Mouse (Mus musculus) left cerebral cortex, adult 9 months (tissue): ENCODE results near the gene Sema4g.
"Not testable (repeated sequence)": the region's sequence is repeated elsewhere in the genome, so short reads cannot be mapped to it uniquely, and the experiment has no call there.

Experiments used
- DNase-seq, 2 experiments: peaks; one replicate each; pipeline ENCODE4 v3.0.0; 2022; ENCODE audit warnings: low spot score in 2 of 2

Gene Sema4g

DNA sequence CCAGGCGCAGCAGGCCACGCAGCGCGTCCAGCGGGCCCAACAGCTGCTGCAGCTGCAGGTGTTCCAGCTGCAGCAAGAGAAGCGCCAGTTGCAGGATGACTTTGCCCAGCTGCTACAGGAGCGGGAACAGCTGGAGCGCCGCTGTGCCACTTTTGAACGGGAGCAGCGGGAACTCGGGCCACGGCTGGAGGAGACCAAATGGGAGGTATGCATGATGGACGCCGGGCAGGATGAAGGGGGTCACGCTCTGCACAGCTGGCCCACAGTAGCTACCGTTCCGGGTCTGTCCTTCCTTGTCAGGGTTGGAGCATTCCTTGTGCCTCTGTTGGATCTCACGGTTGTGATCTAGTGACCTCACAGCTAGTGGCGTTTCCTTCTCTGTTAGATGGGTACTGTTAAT lies 35.9 kb downstream of the Sema4g start:
- DNase-seq, result no peak

DNA sequence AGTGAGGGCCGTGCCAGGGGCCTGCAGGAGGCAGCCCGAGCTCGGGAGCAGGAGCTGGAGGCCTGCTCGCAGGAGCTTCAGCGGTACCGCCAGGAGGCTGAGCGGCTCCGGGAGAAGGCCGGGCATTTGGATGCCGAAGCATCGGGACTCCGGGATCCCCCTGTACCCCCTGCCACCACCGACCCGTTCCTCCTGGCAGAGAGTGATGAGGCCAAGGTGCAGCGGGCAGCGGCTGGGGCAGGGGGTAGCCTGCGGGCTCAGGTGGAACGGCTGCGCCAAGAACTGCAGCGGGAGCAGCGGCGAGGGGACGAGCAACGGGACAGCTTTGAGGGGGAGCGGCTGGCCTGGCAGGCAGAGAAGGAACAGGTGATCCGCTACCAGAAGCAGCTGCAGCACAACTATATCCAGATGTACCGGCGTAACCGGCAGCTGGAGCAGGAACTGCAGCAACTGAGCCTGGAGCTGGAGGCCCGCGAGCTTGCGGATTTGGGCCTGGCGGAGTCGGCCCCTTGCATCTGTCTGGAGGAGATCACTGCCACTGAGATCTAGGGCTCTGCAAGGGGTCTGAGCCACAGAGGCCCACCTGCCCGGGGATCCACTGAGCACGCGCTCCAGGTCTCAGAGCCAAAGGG lies 37.2 kb downstream of the Sema4g start:
- DNase-seq, result no peak

DNA sequence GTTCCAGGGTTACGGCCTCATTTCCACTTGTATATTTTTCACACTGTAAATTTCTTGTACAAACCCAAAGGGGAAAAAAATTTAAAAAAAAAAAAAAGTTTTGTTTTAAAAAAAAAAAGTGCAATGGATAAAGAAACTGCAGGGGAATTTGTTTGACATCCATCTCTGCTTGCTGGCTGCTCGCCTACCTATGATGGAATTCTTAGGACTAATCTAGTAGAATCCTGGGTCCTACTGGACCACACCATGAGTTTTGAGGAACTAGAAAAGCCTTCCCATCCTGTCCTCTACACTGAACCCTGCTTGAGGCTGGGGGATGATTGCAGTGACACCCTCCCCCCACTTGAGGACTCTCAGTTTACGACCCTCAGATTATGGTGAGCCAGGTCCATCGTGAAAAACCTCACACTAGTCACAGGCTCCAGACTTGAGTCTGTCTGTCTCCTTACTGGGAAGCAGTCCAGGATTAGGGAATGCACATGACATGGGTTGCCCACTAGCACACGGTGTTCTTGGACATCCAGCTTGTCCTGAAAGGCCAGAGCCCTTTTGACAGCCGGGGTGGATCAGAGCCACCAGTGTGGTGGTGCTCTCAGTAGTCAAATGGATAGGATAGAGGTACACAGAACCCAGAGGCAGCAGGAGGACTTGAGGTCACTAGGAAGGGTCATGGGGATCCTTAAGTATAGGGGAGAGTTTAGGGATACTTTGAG lies 38.2 kb downstream of the Sema4g start:
- no peak for DNase-seq

DNA sequence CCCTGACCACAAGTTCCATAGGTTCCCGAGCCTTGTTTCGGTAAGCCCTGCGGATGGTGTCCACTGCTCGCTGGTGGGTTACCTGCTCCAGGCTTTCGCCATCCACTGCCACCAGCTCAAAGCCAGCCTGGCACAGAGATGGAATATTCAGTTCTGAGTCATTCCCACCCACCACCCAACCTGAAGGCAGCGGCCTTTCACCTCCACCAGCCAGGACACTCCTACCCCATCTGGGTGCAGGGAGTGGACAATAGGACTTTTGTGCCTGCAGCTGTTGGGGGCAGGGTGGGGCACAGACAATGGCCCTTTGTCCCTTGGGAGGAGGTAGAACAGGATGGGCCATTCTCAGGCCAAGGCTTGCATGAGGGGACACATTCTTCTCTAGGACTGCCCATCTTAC lies 38.9 kb downstream of the Sema4g start:
- no peak for DNase-seq

DNA sequence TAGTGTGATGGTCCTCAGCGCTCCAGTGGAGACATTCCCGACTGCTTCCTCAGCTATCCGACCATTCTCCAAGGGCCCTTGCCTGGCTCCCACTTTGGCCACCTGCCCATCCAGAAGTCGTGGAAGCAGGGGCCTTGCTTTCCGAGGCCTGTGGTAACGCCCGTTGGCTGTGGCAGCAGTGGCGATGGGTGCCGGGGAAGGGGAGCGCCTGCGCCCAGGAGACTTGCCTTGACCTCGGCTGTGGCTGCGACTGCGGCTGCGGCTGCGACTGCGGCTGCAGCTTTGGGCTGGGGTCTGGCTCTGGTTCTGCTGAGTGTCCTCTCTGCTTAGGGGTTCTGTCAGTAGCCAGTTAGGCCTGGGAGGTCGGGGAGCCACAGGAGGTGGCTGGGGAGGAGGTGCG lies 39.8 kb downstream of the Sema4g start:
- DNase-seq, result no peak

DNA sequence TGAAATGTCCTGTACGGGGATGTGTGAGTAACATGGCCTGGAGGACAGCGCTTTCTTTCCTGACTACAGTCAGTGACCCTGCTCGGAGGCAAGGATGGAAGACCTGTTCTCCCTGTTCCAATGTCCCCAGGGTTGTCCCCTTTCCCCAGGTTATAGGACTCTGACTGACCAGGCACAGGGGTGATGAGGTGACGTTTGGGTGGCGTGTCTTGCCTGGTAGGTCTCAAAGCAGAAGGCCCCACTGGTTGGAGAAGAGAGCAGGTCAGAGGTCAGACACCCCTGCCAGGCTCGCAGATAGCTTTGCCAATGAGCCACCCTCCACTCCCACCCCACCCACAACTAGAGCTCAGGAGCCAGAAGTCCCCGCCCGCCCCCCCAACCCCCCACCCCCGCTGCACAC lies 40.7 kb downstream of the Sema4g start:
- DNase-seq, result no peak

DNA sequence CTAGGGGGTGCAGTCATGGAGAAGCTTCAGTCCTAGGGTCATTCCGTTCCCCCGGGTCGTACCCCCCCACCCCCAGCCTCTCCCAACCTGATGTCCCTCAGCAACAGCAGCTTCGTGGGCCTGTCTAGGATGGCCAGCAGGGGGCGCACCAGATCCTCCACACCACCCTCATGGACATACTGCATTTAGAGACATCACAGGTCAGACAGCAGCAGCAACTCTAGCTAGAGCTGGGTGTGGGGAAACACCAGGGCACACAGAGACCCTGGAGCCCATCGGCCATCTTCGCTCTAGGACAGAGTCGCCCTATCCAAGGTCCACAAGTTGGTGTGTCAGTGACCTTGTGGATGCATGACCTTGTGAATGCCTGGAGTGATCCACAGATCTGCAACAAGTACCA lies 41.2 kb downstream of the Sema4g start:
- DNase-seq, result peak in 1 of 2 experiments; percentile 74

DNA sequence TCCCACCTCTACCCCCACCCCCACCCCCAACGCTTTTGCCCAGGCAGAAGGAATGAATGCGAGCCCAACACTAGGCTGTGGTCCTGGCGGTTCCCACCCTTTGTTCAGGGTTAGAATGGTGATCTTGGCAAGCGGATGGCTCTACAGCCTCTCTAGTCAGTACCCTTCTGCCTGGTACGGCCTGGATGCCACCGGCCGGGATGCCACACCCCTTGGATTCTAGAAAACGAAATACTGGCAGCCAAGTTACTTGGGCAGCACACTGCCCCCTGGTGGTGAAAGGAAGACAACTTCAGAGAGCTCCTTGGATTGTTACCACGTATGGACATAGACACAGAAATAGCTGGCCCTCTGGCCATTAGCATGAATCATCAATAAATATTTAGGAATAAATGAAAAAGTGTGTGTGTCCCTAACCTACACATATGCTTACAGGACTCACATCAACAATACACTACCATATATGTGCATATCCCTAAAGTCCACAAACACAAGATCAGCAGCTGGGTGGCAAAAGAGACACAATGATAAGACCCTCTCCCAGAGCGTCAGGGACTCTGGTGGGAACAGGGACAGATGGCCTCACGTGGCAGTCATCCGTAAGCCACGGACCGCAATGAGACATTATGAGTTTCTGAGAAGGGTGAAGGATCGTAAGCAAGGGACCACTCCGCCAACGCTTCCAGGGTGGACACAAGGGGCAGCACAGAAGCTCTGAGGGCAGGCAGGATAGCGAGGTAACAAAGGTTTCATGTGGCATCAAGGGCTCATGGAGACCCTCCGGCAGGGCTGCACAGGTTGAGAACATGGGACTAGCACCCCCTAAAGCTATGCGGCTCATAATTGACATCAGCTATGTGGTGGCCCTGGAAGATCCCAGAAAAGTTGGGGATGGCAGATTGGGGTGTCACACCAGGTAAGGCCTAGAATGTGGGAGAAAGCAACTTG lies 42.1 kb downstream of the Sema4g start:
- peak in 1 of 2 experiments; percentile 85 for DNase-seq

DNA sequence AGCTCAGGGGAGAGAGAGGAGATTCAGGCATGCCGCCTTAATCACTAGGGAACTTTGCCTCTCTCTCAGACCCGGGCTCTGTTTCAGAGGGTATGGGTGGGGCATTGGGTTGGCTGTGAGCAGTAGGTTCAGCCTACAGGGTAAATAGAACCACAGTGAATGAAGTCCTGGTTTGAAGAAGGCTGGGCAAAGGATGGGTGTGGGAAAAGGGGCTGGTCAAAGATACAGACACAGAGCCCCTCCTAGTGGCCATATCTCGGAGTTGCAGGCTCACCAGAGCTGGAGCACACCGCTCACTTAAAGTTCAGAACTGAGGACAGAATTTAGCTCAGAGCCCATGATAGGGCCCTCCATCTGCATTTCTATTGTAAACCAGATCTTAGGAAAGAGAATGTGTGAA lies 42.9 kb downstream of the Sema4g start:
- DNase-seq, result peak in 1 of 2 experiments; percentile 82

DNA sequence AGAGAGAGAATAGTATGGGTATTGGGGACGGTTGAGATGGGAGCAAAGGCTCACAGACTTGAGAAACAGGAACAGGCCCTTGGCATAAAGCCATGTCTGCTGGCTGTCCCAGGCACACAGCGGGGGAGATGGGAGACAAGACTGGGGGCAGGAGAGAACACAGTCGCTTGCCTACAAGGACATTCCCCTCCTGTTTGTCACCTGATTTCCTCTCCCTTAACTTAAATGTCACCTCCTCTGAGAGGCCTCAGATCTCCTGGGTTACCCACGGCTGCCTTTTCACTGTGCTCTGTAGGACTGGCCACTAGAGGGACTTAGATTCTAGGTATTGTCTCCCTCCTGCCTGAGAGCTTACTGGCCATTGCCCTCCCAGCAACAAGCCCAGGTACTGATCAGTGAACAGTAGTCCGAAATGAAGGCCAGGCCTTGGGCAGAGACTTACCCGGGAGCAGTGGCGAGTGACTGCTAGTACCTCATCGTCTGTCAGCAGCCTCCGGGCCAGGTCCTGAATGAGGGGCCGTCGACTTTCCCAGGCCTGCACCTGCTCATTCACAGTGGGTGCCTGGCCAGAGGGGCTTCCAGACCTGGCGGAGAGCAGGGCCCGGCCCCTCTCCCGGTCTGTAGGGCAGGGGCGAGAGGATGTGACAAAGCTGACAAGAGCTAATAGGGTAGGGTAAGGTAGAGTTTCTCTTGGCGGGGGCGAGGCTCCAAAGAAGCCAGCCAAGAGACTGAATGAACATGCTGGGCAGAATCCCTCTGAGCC lies 43.9 kb downstream of the Sema4g start:
- DNase-seq, result no peak

DNA sequence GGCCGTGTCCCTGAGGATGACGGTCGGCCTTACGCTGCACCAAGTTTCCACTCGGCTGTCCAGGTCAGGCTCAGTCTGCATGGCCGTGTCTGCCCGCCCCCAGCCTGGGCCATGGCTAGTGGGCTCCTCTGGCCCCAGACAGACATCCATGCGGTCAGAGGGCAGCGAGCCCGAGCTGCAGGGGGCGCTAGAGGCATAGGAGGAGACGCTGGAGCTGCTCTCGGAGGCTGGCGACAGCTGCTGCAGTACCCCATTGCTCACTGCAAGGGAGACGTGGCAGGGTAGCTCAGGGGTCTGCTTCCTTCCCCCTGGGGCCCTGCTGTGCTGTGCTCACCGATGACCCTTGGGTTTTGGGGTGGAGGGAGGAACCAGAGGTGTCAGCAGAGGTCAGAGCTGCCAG lies 48.0 kb downstream of the Sema4g start:
- DNase-seq, result no peak

DNA sequence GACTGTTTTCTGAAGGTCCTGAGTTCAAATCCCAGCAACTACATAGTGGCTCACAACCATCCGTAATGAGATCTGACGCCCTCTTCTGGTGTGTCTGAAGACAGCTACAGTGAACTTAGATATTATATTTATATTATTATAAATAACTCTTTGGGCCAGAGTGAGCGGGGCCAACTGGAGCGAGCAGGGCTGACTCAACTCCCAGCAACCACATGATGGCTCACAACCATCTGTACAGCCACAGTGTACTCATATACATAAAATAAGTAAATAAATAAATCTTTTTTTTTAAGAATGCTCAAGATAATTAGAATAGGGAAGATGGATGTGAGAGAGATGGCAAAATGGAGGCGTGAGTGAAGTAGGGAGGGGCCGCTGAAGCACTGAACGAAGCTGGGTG lies 49.3 kb downstream of the Sema4g start:
- not testable (repeated sequence) for DNase-seq

DNA sequence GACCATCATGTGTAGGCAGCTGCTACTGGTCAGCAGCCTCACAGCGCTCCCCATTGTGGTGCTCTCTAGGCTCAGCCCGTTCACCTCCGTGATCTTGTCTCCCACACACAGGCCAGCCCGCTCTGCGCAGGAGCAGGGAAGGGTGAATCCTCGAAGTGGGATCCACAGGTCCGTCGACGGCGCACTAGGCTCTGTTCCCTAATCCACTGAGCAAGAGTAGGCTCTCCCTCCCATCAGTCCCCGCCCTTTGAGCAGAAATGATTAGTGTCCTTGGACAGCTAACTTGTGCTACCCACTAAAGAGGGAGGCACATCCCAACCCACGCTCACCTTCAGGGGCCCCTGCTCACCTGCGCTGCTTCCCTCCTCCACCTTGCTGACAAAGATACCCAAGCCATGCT lies 51.3 kb downstream of the Sema4g start:
- no peak for DNase-seq

DNA sequence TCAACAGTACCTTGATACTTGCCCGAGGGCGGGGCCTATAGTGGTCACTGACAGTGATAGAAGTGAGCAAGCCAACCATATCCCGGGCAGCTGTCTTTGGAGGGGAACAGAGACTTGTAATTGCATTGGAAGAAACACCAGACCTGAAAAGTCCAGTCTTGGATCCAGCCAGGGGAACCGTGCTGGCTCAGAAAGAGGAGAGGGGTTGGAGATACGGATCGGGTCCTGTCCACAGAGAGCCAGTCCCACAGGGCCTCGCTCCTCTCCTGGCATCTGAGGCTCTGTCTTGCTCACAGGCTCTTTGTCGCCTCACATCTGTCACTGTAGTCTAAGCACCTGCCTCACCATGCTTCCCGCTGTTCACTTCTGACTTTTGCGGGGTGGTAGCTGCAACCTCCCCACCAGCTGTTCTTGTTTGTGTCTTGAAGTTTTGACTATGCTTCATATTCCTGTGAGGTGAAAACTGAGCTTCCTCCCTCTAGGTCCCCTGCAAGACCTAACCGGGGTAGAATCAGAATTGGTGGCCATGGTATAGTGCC lies 55.6 kb downstream of the Sema4g start:
- DNase-seq, result no peak

DNA sequence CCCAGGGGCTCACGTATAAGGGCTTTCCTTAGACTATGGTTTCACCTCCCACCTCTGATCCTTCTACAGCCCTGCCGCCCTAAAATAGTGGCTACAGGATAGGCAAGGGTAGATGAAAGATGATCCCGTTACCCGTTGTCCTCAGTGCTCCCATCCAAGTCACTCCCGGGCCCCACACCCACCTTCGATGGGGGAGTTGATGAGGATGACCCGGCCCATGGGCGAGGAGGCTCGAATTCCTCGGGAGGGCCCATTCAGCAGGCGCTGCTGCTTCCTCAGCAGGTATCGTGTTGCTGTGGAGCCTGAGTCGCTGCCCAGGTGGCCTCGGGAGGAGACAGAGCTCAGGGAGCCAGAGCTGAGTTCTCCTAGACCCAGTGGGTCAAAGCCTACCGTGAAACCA lies 56.3 kb downstream of the Sema4g start:
- DNase-seq, result no peak

DNA sequence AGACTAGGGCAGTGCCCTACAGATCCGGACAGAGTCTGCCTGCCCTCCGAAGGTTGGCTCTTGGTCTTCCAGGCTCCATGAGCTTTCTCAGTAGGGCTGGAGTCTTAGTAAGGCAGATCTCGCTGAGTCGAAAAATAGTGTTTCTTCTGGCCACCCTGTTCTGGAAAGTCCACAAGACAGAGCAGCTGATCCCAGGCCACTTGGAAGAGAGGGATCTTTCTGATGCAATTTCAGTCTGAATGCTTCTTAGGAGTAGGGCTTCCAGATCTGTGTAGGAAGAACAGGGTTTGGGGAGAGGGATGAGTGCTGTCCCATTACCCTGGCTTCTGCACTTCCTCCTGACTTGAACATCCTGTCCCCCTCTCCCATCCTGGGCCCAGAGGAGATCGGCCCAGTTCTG lies 56.8 kb downstream of the Sema4g start, which contains the start of gene Pdzd7:
Gene Pdzd7, minus strand, starts transcription at position 67 of the 400 bp plus-strand sequence.
- no peak for DNase-seq

DNA sequence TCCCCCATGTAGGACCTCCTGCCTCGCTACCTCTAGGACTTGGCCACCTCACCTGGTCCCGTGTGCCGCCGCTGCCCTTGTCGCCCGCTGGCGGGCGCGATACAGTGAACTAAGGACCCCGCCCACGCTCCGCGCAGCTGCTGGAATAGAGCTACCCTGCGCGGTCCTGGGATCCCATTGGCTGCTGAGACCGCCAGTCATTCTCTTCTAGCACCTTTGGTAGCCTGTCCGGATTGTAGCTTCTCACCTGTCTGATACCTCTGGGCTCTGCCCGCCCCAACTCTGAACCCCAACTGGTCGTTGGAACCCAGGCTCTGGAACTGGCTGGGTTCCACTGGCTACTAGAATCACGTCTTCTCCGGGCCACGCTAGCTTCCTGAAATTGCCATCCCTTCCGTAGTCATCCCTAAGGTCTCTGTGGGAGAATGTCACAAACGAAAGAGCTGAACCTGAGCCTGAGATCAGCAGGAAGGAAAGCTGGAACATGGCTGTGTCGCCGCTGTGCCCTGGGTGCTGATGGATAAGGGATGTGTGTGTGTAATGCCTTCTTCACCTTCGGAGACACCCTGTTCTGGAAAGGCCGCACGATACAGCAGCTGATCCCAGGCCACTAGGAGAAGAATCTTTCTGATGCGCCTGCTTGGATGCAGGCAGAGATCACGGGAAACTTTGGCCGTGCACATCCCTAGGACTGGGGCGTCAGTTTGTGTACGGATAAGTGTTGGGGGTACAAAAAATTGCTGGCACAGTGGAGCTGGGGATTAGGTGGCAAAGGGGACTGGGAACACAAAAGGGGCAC lies 57.8 kb downstream of the Sema4g start:
- DNase-seq, result peak; percentile 84 to 89

DNA sequence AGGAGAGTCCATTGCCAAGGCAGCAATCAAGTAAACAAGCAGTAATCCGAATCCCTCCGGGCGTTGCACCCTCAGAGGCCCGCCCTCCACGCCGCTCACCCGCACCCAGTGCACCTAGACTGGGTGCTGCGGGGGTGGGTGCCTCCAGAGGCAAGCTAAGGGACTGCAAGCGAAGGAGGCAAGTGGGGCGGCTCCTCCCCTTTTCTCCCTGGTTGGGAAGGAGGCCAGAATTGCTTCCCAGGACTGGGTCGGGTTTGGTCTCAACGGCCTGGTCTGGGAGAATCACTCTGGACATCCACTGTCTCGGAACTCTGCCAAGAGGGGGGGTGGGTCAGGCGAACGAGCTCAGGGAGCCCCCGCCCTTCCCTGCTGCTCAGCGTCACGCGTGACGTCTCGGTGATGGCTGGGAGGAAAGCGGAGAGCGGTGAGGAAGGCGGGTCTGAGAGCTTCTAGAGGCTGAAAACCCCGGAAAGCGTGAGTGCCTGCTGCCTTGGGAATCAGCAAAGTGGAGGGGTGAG lies 58.6 kb downstream of the Sema4g start, which contains the start of gene Sfxn3:
Gene Sfxn3, plus strand, starts transcription at position 87 of the 518 bp plus-strand sequence.
- peak; percentile 76 to 91 for DNase-seq

DNA sequence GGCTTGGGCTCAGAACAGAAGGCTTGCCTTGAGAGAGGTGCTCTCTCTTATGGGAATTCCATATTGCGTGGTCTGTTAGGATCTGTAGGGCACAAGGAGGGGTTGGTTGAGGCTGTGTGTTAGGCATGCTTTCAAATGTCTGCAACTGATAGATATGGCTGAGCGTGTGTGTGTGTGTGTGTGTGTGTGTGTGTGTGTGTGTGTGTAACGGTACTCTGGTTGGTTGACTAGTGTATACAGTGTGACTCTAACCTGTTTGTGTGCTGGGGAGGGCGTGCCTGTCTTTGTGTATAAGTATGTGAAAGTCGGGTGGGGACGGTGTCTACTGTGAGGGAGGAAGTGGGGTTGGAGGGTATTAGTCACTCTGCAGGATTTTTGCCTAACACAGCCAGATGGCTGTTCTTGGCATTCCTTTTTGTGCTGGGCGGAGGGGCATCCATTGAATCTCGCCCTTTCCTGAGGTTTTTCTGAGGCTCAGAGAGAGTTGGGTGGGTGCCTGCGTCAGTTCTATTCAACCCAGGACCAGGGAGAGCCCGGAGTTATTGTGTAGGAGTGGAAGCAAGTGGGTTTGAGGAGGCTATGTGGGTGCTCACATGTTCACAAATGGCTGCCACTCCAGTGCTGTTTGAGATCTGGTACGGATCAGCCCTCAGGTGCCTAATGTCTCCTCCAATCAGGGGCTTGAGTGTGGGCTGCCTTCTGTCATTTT lies 59.2 kb downstream of the Sema4g start:
- peak; percentile 87 to 92 for DNase-seq
